Mouse (Mus musculus) liver, adult 2 months (tissue): ENCODE measurements around the gene Olfr800. TPM values are rescaled to one million over a fixed set of nuclear protein-coding genes. Genes with fewer than 3 reads are reported as not detected.

ENCODE experiments used
- DNase-seq: peaks from one replicate; pipeline ENCODE4 v3.0.0-alpha.2; 2011; ENCODE audit warnings: low read depth, low spot score; ENCODE audit errors: extremely low read depth
- H3K27ac ChIP-seq: fragments of 200-500 bp; replicated peaks from 2 replicates; pipeline ENCODE4 v1.5.1; 2012; ENCODE audit warnings: low read depth, mild to moderate bottlenecking, control low read depth, inconsistent platforms, low read length; ENCODE audit not compliant: insufficient read depth
- H3K27me3 ChIP-seq: fragments of 200-500 bp; 2 replicates; pipeline ENCODE4 v1.6.1; 2012; ENCODE audit warnings: mild to moderate bottlenecking, moderate library complexity, low read length, inconsistent platforms; ENCODE audit not compliant: control insufficient read depth, insufficient read depth
- H3K36me3 ChIP-seq: fragments of 200-500 bp; 2 replicates; pipeline ENCODE4 v1.6.1; 2012; ENCODE audit warnings: low read length, inconsistent platforms; ENCODE audit not compliant: control insufficient read depth, insufficient read depth
- H3K4me1 ChIP-seq: fragments of 200-500 bp; 2 replicates; pipeline ENCODE4 v1.6.1; 2011; ENCODE audit warnings: low read length; ENCODE audit not compliant: control insufficient read depth, insufficient read depth
- H3K4me3 ChIP-seq: fragments of 200-500 bp; 2 replicates; pipeline ENCODE4 v1.5.1; 2011; ENCODE audit warnings: low read depth, mild to moderate bottlenecking, control low read depth, low read length, moderate library complexity; ENCODE audit not compliant: insufficient read depth
- H3K79me2 ChIP-seq: fragments of 200-500 bp; 2 replicates; pipeline ENCODE4 v1.6.1; 2012; ENCODE audit warnings: inconsistent platforms, mild to moderate bottlenecking, low read length, moderate library complexity; ENCODE audit not compliant: control insufficient read depth, insufficient read depth
- H3K9ac ChIP-seq: fragments of 200-500 bp; 2 replicates; pipeline ENCODE4 v1.6.1; 2012; ENCODE audit warnings: low read depth, mild to moderate bottlenecking, control low read depth, inconsistent platforms, low read length
- CTCF ChIP-seq: fragments of 200-500 bp; IDR thresholded peaks from 2 replicates; pipeline ENCODE4 v1.5.1; 2011; ENCODE audit warnings: low read depth, low read length, control low read depth
- POLR2A ChIP-seq: fragments of 200-500 bp; IDR thresholded peaks from 2 replicates; pipeline ENCODE4 v1.6.1; 2011; ENCODE audit warnings: low read length, control low read depth; ENCODE audit not compliant: insufficient read depth; ENCODE audit errors: extremely low read depth
- WGBS: fragments of 180-500 bp; shearing (Covaris S2); methylation state at CpG from one replicate; pipeline ENCODE4 v1.1.7; 2018; 5-methylcytosine and 5-hydroxymethylcytosine counted together
- polyA plus RNA-seq: library from polyadenylated mRNA; depleted of rRNA; stranded (reverse); fragments of >200 nt; gene quantifications from 2 replicates; pipeline ENCODE4 v1.2.3, GENCODE M21; 2012; rRNA removed
- total RNA-seq: library from RNA; depleted of rRNA; stranded (reverse); fragments of >200 nt; gene quantifications from 2 replicates; pipeline ENCODE4 v1.2.3, GENCODE M21; 2014; rRNA removed

Olfr800 gene
- total and polyA plus RNA-seq, 2 experiments, result not detected

DNA sequence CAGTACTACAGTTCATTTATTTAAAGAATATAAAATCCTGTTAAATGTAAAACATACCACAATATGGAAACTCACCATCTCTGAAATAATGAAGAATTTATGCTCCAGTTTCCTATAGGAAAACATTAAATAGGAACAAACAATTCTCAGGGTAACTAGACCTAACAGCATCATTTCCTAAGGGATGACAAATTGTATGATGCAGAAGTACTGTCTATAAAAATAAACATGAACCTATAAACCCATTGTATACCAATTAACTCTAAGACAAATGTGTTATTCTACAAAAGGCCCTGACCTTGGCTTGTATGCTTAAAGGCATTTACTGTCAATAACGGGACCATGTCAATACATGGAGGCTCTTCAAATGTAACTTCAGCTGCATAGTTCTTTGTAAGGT is 16.3 kb downstream of the Olfr800 start, which contains the start of gene Olfr801:
Gene Olfr801 (minus strand): TSS at position 101 of the 400 bp plus-strand sequence.
- Histone ChIP-seq H3K4me3 (no peak within 1 kb of the TSS), H3K9ac (no peak within 1 kb of the TSS), H3K27me3 (no peaks in the 10 kb centered on the region), H3K4me1 (no peaks in the 10 kb centered on the region), H3K36me3 (no peaks in the 10 kb centered on the region), H3K27ac (no peak within 1 kb of the TSS), H3K79me2 (no peaks in the 10 kb centered on the region)
- 64% methylated on average over 1 of the region's 1 CpGs for WGBS
- DNase-seq, result no peak
- TF ChIP-seq POLR2A, result no peak

DNA sequence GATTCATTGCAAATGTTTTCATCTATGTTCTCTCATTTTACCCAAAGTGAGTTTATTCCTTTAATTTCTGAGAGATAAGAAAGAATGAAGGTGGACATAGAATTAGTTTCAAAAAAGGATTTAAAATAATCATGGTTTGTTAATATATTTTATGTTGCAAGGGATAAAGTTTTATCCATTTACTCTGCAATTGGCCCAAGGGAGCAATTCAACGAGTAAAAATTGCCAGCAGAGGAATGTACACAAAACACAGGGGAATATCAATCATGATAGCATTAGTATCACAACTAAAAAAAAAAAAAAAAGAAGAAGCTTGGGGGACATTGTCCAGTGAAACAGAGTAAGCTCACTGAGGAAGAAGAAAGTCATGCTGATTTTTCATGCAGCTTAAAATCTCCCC is 30.6 kb downstream of the Olfr800 start, which contains the start of gene Olfr802:
Gene Olfr802 (minus strand): TSS at position 101 of the 400 bp plus-strand sequence.
- Histone ChIP-seq H3K36me3 (no peaks in the 10 kb centered on the region), H3K27ac (no peak within 1 kb of the TSS), H3K27me3 (no peaks in the 10 kb centered on the region), H3K9ac (no peak within 1 kb of the TSS), H3K4me1 (no peaks in the 10 kb centered on the region), H3K4me3 (no peak within 1 kb of the TSS), H3K79me2 (no peaks in the 10 kb centered on the region)
- WGBS, result 67% methylated on average over 1 of the region's 1 CpGs
- TF ChIP-seq CTCF (no peak), POLR2A (no peak)
- no peak for DNase-seq

DNA sequence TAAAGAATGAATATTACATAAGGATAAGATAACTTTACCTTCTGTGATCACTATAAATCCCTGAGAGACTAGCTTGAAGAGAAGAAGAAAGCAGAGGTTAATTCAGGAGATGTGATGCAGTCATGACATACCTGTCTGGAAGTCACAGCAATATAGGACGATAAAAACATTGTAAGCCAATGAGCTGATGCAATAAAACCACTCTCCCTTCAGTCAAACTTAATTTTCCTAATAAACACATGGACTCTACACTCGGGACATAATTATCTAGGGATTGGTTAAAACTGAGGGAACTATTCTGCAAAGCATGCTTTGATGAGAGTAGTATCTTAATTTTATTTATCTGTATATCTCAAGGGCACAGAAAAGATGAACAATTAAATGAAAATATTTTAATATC is 36.7 kb downstream of the Olfr800 start, which contains the start of gene Olfr803:
Gene Olfr803 (minus strand): TSS at position 101 of the 400 bp plus-strand sequence.
- H3K79me2 ChIP-seq, result no peaks in the 10 kb centered on the region
- H3K27me3 ChIP-seq, result no peaks in the 10 kb centered on the region
- H3K36me3 ChIP-seq, result no peaks in the 10 kb centered on the region
- no peaks in the 10 kb centered on the region for H3K4me1 ChIP-seq
- H3K4me3 ChIP-seq, result no peak within 1 kb of the TSS
- H3K27ac ChIP-seq, result no peak within 1 kb of the TSS
- TF ChIP-seq CTCF (no peak), POLR2A (no peak)
- WGBS, result 68% methylated on average over 2 of the region's 2 CpGs
- H3K9ac ChIP-seq, result no peak within 1 kb of the TSS
- no peak for DNase-seq

DNA sequence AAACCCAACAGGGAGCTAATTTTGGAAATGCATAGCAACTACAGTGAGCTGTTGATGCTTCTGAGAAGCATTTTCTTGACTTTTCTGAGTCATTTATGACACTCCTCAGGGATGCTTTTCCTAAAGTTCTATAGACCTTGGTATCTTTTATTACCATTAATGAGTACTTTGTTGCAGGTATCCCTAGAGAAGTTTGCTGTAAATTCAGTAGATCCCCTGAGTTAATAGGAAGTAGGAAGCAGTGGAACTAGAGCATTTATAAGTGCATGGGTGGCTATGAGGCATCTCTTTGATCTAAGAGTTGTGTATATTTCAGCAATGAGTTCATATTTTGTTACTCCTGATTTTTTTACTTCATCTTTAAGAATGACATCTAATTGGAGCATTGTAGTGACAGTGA is 45.4 kb downstream of the Olfr800 start, which contains the start of gene Olfr804:
Gene Olfr804 (plus strand): TSS at position 301 of the 400 bp plus-strand sequence.
- H3K79me2 ChIP-seq, result no peaks in the 10 kb centered on the region
- TF ChIP-seq POLR2A (no peak), CTCF (no peak)
- no peaks in the 10 kb centered on the region for H3K4me1 ChIP-seq
- no peak within 1 kb of the TSS for H3K9ac ChIP-seq
- no peak within 1 kb of the TSS for H3K27ac ChIP-seq
- DNase-seq, result no peak
- no peaks in the 10 kb centered on the region for H3K36me3 ChIP-seq
- H3K27me3 ChIP-seq, result no peaks in the 10 kb centered on the region
- H3K4me3 ChIP-seq, result no peak within 1 kb of the TSS

Other genes starting within 250 kb of the Olfr800 start
- not detected in 2 replicates for gene Olfr786, start 230.4 kb upstream of the Olfr800 start, total RNA-seq
- gene Olfr786, start 230.4 kb upstream of the Olfr800 start, polyA plus RNA-seq, result not detected in 2 replicates
- gene Olfr787, start 195.8 kb upstream of the Olfr800 start, total RNA-seq, result not detected in 2 replicates
- gene Olfr787, start 195.8 kb upstream of the Olfr800 start, polyA plus RNA-seq, result not detected in 2 replicates
- not detected in 2 replicates for gene Olfr788, start 186.7 kb upstream of the Olfr800 start, total RNA-seq
- gene Olfr788, start 186.7 kb upstream of the Olfr800 start, polyA plus RNA-seq, result not detected in 2 replicates
- gene Olfr789, start 172.9 kb upstream of the Olfr800 start, total RNA-seq, result not detected in 2 replicates
- gene Olfr789, start 172.9 kb upstream of the Olfr800 start, polyA plus RNA-seq, result not detected in 2 replicates
- not detected in 2 replicates for gene Olfr790, start 159.2 kb upstream of the Olfr800 start, total RNA-seq
- gene Olfr790, start 159.2 kb upstream of the Olfr800 start, polyA plus RNA-seq, result not detected in 2 replicates
- not detected in 2 replicates for gene Olfr791, start 135.9 kb upstream of the Olfr800 start, total RNA-seq
- gene Olfr791, start 135.9 kb upstream of the Olfr800 start, polyA plus RNA-seq, result not detected in 2 replicates
- not detected in 2 replicates for gene Olfr792, start 118.5 kb upstream of the Olfr800 start, total RNA-seq
- not detected in 2 replicates for gene Olfr792, start 118.5 kb upstream of the Olfr800 start, polyA plus RNA-seq
- not detected in 2 replicates for gene Olfr794, start 90.0 kb upstream of the Olfr800 start, total RNA-seq
- not detected in 2 replicates for gene Olfr794, start 90.0 kb upstream of the Olfr800 start, polyA plus RNA-seq
- gene Olfr796, start 45.1 kb upstream of the Olfr800 start, total RNA-seq, result not detected in 2 replicates
- not detected in 2 replicates for gene Olfr796, start 45.1 kb upstream of the Olfr800 start, polyA plus RNA-seq
- gene Olfr798, start 29.8 kb upstream of the Olfr800 start, total RNA-seq, result not detected in 2 replicates
- gene Olfr798, start 29.8 kb upstream of the Olfr800 start, polyA plus RNA-seq, result not detected in 2 replicates
- not detected in 2 replicates for gene Olfr799, start 20.2 kb upstream of the Olfr800 start, total RNA-seq
- not detected in 2 replicates for gene Olfr799, start 20.2 kb upstream of the Olfr800 start, polyA plus RNA-seq
- gene Olfr801, start 16.2 kb downstream of the Olfr800 start, total RNA-seq, result not detected in 2 replicates
- not detected in 2 replicates for gene Olfr801, start 16.2 kb downstream of the Olfr800 start, polyA plus RNA-seq
- gene Olfr802, start 30.5 kb downstream of the Olfr800 start, total RNA-seq, result not detected in 2 replicates
- not detected in 2 replicates for gene Olfr802, start 30.5 kb downstream of the Olfr800 start, polyA plus RNA-seq
- not detected in 2 replicates for gene Olfr803, start 36.6 kb downstream of the Olfr800 start, total RNA-seq
- gene Olfr803, start 36.6 kb downstream of the Olfr800 start, polyA plus RNA-seq, result not detected in 2 replicates
- not detected in 2 replicates for gene Olfr804, start 45.5 kb downstream of the Olfr800 start, total RNA-seq
- not detected in 2 replicates for gene Olfr804, start 45.5 kb downstream of the Olfr800 start, polyA plus RNA-seq
- gene Olfr805, start 71.7 kb downstream of the Olfr800 start, total RNA-seq, result not detected in 2 replicates
- not detected in 2 replicates for gene Olfr805, start 71.7 kb downstream of the Olfr800 start, polyA plus RNA-seq
- gene Olfr806, start 84.2 kb downstream of the Olfr800 start, total RNA-seq, result not detected in 2 replicates
- gene Olfr806, start 84.2 kb downstream of the Olfr800 start, polyA plus RNA-seq, result not detected in 2 replicates
- not detected in 2 replicates for gene Olfr807, start 100.1 kb downstream of the Olfr800 start, total RNA-seq
- gene Olfr807, start 100.1 kb downstream of the Olfr800 start, polyA plus RNA-seq, result not detected in 2 replicates
- not detected in 2 replicates for gene Olfr808, start 107.8 kb downstream of the Olfr800 start, total RNA-seq
- gene Olfr808, start 107.8 kb downstream of the Olfr800 start, polyA plus RNA-seq, result not detected in 2 replicates
- gene Olfr809, start 116.9 kb downstream of the Olfr800 start, total RNA-seq, result not detected in 2 replicates
- gene Olfr809, start 116.9 kb downstream of the Olfr800 start, polyA plus RNA-seq, result not detected in 2 replicates
- gene Olfr810, start 137.2 kb downstream of the Olfr800 start, total RNA-seq, result not detected in 2 replicates
- not detected in 2 replicates for gene Olfr810, start 137.2 kb downstream of the Olfr800 start, polyA plus RNA-seq
- not detected in 2 replicates for gene Olfr811, start 146.7 kb downstream of the Olfr800 start, total RNA-seq
- gene Olfr811, start 146.7 kb downstream of the Olfr800 start, polyA plus RNA-seq, result not detected in 2 replicates
- not detected in 2 replicates for gene Olfr812, start 188.4 kb downstream of the Olfr800 start, total RNA-seq
- not detected in 2 replicates for gene Olfr812, start 188.4 kb downstream of the Olfr800 start, polyA plus RNA-seq
- not detected in 2 replicates for gene Olfr813, start 197.7 kb downstream of the Olfr800 start, total RNA-seq
- gene Olfr813, start 197.7 kb downstream of the Olfr800 start, polyA plus RNA-seq, result not detected in 2 replicates
- gene Olfr814, start 222.2 kb downstream of the Olfr800 start, total RNA-seq, result not detected in 2 replicates
- not detected in 2 replicates for gene Olfr814, start 222.2 kb downstream of the Olfr800 start, polyA plus RNA-seq
- 0.13 TPM in 1 of 2 replicates, not detected in the other for gene Olfr815, start 248.2 kb downstream of the Olfr800 start, total RNA-seq
- gene Olfr815, start 248.2 kb downstream of the Olfr800 start, polyA plus RNA-seq, result not detected in 2 replicates